Mouse (Mus musculus) heart, embryonic 16.5 days (tissue): ENCODE results near the gene Smyd5. TPM values are rescaled to one million over a fixed set of nuclear protein-coding genes. Genes with fewer than 3 reads are reported as not detected.

Experiments used
- ATAC-seq: fragments of 200-750 bp; cut with Nextera tagmentation; replicated peaks from 2 replicates; pipeline ENCODE4 v1.8.0; 2017; ENCODE audit warnings: moderate number of reproducible peaks; ENCODE audit not compliant: insufficient read depth, low FRiP score; ENCODE audit errors: extremely low read depth
- H3K27ac ChIP-seq: fragments of 300-500 bp; sonication (generic); 2 replicates; pipeline ENCODE4 v1.5.1; 2014; ENCODE audit warnings: mild to moderate bottlenecking, low read length, control low read depth, moderate library complexity
- H3K27me3 ChIP-seq: fragments of 300-500 bp; sonication (generic); 2 replicates; pipeline ENCODE4 v1.6.1; 2014; ENCODE audit warnings: low read length, mixed read lengths; ENCODE audit not compliant: control insufficient read depth, insufficient read depth
- H3K36me3 ChIP-seq: fragments of 300-500 bp; sonication (generic); 2 replicates; pipeline ENCODE4 v1.6.1; 2014; ENCODE audit not compliant: control insufficient read depth, insufficient read depth
- H3K4me1 ChIP-seq: fragments of 300-500 bp; sonication (generic); 2 replicates; pipeline ENCODE4 v1.6.1; 2014; ENCODE audit warnings: low read length, mixed read lengths; ENCODE audit not compliant: control insufficient read depth, insufficient read depth
- H3K4me2 ChIP-seq: fragments of 300-500 bp; sonication (generic); 2 replicates; pipeline ENCODE4 v1.6.1; 2014; ENCODE audit warnings: low read depth, mild to moderate bottlenecking, control low read depth, low read length
- H3K4me3 ChIP-seq: fragments of 300-500 bp; sonication (generic); 2 replicates; pipeline ENCODE4 v1.5.1; 2014; ENCODE audit warnings: mild to moderate bottlenecking, control low read depth, low read length
- H3K9ac ChIP-seq: fragments of 300-500 bp; sonication (generic); 2 replicates; pipeline ENCODE4 v1.6.1; 2014; ENCODE audit warnings: low read length, control low read depth
- H3K9me3 ChIP-seq: fragments of 300-500 bp; sonication (generic); replicated peaks from 2 replicates; pipeline ENCODE4 v1.6.1; 2016; ENCODE audit warnings: low read length; ENCODE audit not compliant: control insufficient read depth
- WGBS: fragments of 180-500 bp; shearing (Covaris S2); extraction: QIAGEN DNeasy Blood & Tissue Kit; methylation state at CpG from one replicate; pipeline ENCODE4 v1.1.7; 2014; 5-methylcytosine and 5-hydroxymethylcytosine counted together
- polyA plus RNA-seq: library from polyadenylated mRNA; unstranded; fragments of >200 nt; fragmentation: Nextera tagmentation; extraction: Ambion mirVana; gene quantifications from 2 replicates; pipeline ENCODE4 v1.2.1, GENCODE M21; 2015

The Smyd5 gene
- polyA plus RNA-seq, 1 experiment from 2014 or later = 35.0 TPM

GRCm38 (mm10) chr6:85452411-85452665 is 20.5 kb downstream of the Smyd5 start:
- H3K4me1 ChIP-seq = peaks cover 32% of the 10 kb centered on the region
- ATAC-seq = 0 out of 2 replicates have a peak, but pooled peaks have one; percentile 1
- peak overlapping the region; percentile 90 for H3K27ac ChIP-seq
- peak overlapping the region; percentile 81 for H3K9ac ChIP-seq
- WGBS = 0% methylated on average over 15 of the region's 15 CpGs
- no peaks in the 10 kb centered on the region for H3K9me3 ChIP-seq
- H3K4me3 ChIP-seq = peak overlapping the region; percentile 64
- H3K36me3 ChIP-seq = peaks cover 2% of the 10 kb centered on the region; the same call in 1 of the 2 replicates
- no peaks in the 10 kb centered on the region for H3K27me3 ChIP-seq
- peak overlapping the region; percentile 85 for H3K4me2 ChIP-seq

- peaks cover 32% of the 10 kb centered on the region for H3K4me1 ChIP-seq
- H3K27me3 ChIP-seq = no peaks in the 10 kb centered on the region
- peak overlapping the region; percentile 85 for H3K4me2 ChIP-seq
- peak overlapping the region; percentile 81 for H3K9ac ChIP-seq
- ATAC-seq = no peak
- WGBS = 9% methylated on average over 7 of the region's 7 CpGs
- H3K36me3 ChIP-seq = peaks cover under 1% of the 10 kb centered on the region; the same call in 1 of the 2 replicates
- peak overlapping the region; percentile 64 for H3K4me3 ChIP-seq
- H3K27ac ChIP-seq = peak overlapping the region; percentile 90; the same call in 1 of the 2 replicates
- no peaks in the 10 kb centered on the region for H3K9me3 ChIP-seq
These were observed 21.0 kb downstream of the Smyd5 start for GRCm38 (mm10) chr6:85452816-85453215.

GRCm38 (mm10) chr6:85459621-85460020 is 27.8 kb downstream of the Smyd5 start:
- Histone ChIP-seq H3K9me3 (no peaks in the 10 kb centered on the region), H3K27me3 (no peaks in the 10 kb centered on the region), H3K27ac (no peak overlapping the region), H3K4me1 (peaks cover 13% of the 10 kb centered on the region), H3K4me2 (no peak overlapping the region), H3K9ac (no peak overlapping the region), H3K4me3 (no peak overlapping the region), H3K36me3 (peaks cover 50% of the 10 kb centered on the region)
- ATAC-seq = no peak
- 90% methylated on average over 2 of the region's 2 CpGs for WGBS

GRCm38 (mm10) chr6:85465381-85465780 is 33.6 kb downstream of the Smyd5 start:
- ATAC-seq = no peak
- no peak overlapping the region for H3K4me2 ChIP-seq
- no peak overlapping the region for H3K27ac ChIP-seq
- no peaks in the 10 kb centered on the region for H3K27me3 ChIP-seq
- H3K9me3 ChIP-seq = no peaks in the 10 kb centered on the region
- no peaks in the 10 kb centered on the region for H3K4me1 ChIP-seq
- H3K9ac ChIP-seq = no peak overlapping the region
- peaks cover 87% of the 10 kb centered on the region for H3K36me3 ChIP-seq
- no peak overlapping the region for H3K4me3 ChIP-seq

- no peak for ATAC-seq
- no peak overlapping the region for H3K27ac ChIP-seq
- H3K9me3 ChIP-seq = no peaks in the 10 kb centered on the region
- no peaks in the 10 kb centered on the region for H3K4me1 ChIP-seq
- H3K4me3 ChIP-seq = no peak overlapping the region
- no peak overlapping the region for H3K9ac ChIP-seq
- H3K4me2 ChIP-seq = no peak overlapping the region
- H3K27me3 ChIP-seq = peaks cover 5% of the 10 kb centered on the region; the same call in 1 of the 2 replicates
- peaks cover 43% of the 10 kb centered on the region for H3K36me3 ChIP-seq
- 70% methylated on average over 5 of the region's 5 CpGs for WGBS
These were observed 38.1 kb downstream of the Smyd5 start for GRCm38 (mm10) chr6:85469660-85470430.

- Histone ChIP-seq H3K4me3 (no peak overlapping the region), H3K4me1 (no peaks in the 10 kb centered on the region), H3K9ac (no peak overlapping the region), H3K36me3 (peaks cover 23% of the 10 kb centered on the region), H3K4me2 (no peak overlapping the region), H3K27ac (no peak overlapping the region), H3K27me3 (peaks cover 5% of the 10 kb centered on the region; the same call in 1 of the 2 replicates), H3K9me3 (no peaks in the 10 kb centered on the region)
- no peak for ATAC-seq
- WGBS = 50% methylated on average over 8 of the region's 8 CpGs
These were observed 40.2 kb downstream of the Smyd5 start for GRCm38 (mm10) chr6:85471962-85472361.

- H3K4me1 ChIP-seq = no peaks in the 10 kb centered on the region
- H3K27ac ChIP-seq = no peak overlapping the region
- H3K4me2 ChIP-seq = no peak overlapping the region
- no peak for ATAC-seq
- H3K9me3 ChIP-seq = no peaks in the 10 kb centered on the region
- 44% methylated on average over 5 of the region's 5 CpGs for WGBS
- peaks cover 7% of the 10 kb centered on the region for H3K27me3 ChIP-seq
- no peak overlapping the region for H3K9ac ChIP-seq
- no peak overlapping the region for H3K4me3 ChIP-seq
- H3K36me3 ChIP-seq = peaks cover 17% of the 10 kb centered on the region
These were observed 40.8 kb downstream of the Smyd5 start for GRCm38 (mm10) chr6:85472542-85472941.

- H3K9me3 ChIP-seq = no peaks in the 10 kb centered on the region
- H3K4me3 ChIP-seq = no peak overlapping the region
- no peak overlapping the region for H3K27ac ChIP-seq
- peaks cover 21% of the 10 kb centered on the region for H3K27me3 ChIP-seq
- H3K4me2 ChIP-seq = no peak overlapping the region
- H3K4me1 ChIP-seq = no peaks in the 10 kb centered on the region
- H3K9ac ChIP-seq = no peak overlapping the region
- H3K36me3 ChIP-seq = no peaks in the 10 kb centered on the region
- WGBS = 79% methylated on average over 3 of the region's 3 CpGs
- ATAC-seq = no peak
These were observed 43.8 kb downstream of the Smyd5 start for GRCm38 (mm10) chr6:85475581-85475980.

GRCm38 (mm10) chr6:85477366-85477917 is 45.7 kb downstream of the Smyd5 start:
- ATAC-seq = no peak

More at GRCm38 (mm10) chr6:85477366-85477917, 45.7 kb downstream of the Smyd5 start:
- H3K9ac ChIP-seq = no peak overlapping the region
- H3K9me3 ChIP-seq = no peaks in the 10 kb centered on the region; the same call in 1 of the 2 replicates
- H3K36me3 ChIP-seq = no peaks in the 10 kb centered on the region
- no peak overlapping the region for H3K4me2 ChIP-seq
- H3K4me3 ChIP-seq = no peak overlapping the region
- H3K4me1 ChIP-seq = no peaks in the 10 kb centered on the region
- peaks cover 34% of the 10 kb centered on the region for H3K27me3 ChIP-seq
- no peak overlapping the region for H3K27ac ChIP-seq
- WGBS = 27% methylated on average over 10 of the region's 10 CpGs
